Mouse (Mus musculus): Measurements from ENCODE around the gene Unc119b.

DNA sequence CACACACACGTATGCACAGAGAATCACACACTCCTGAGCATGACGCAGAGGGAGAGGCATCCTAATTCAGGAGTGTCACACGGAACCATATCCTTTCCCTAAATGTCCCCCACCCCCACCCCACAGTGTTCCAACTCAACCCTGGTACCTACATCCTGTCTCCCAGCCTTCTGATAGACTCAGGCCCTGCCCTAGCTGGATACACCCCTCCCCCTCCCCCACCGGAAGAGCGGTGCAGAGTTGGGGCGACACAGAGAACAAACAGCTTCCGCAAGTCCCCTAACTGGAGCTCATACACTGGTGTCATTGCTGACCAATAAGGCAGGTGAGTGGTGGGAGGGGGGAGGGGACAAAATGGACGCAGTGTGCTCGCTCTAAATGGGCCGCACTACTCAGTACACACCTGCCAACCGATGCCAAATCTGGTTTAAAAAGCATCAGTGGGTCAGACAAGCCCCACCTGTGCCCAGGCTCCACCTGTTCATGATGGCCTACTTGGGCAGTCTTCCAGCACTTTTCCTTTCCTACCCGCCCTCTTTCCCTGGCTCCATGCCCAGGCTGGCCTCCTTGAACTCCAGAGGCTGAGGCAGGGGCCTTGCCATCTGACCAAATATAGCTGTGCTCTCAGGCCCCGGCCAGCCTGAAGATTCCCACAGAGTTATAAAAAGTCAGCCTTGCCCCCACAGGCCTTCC is 46.6 kb upstream of the Unc119b start:
- TF ChIP-seq GATA1 (IDR thresholded peaks at IDR 0.05; ENCODE audit: low read length) (no peak), TAL1 (IDR thresholded peaks at IDR 0.05; ENCODE audit: low read length) (no peak)

Measured in erythroblast, embryonic 14.5 days (primary cell).